Mouse (Mus musculus) heart, adult 2 months (tissue): Measurements from ENCODE around the gene Tcp11x2. TPM values are rescaled to one million over a fixed set of nuclear protein-coding genes. Genes with fewer than 3 reads are reported as not detected.

Source experiments
- DNase-seq, 2 experiments: peaks; one replicate each; pipeline ENCODE4 v3.0.0; 2021
- H3K27ac ChIP-seq: fragments of 200-600 bp; 2 replicates; pipeline ENCODE4 v1.8.1; 2022
- H3K27me3 ChIP-seq: fragments of 200-500 bp; 2 replicates; pipeline ENCODE4 v1.6.1; 2012; ENCODE audit warnings: mild to moderate bottlenecking, low read length, inconsistent platforms, mixed read lengths; ENCODE audit not compliant: control insufficient read depth, insufficient read depth
- H3K36me3 ChIP-seq: fragments of 200-500 bp; 2 replicates; pipeline ENCODE4 v1.6.1; 2012; ENCODE audit warnings: low read length, inconsistent platforms; ENCODE audit not compliant: control insufficient read depth, insufficient read depth
- H3K4me1 ChIP-seq: fragments of 200-500 bp; 2 replicates; pipeline ENCODE4 v1.6.1; 2011; ENCODE audit warnings: low read length; ENCODE audit not compliant: control insufficient read depth, insufficient read depth
- H3K4me3 ChIP-seq: fragments of 200-600 bp; 2 replicates; pipeline ENCODE4 v1.8.1; 2022
- H3K79me2 ChIP-seq: fragments of 200-500 bp; replicated peaks from 2 replicates; pipeline ENCODE4 v1.6.1; 2012; ENCODE audit warnings: mild to moderate bottlenecking, inconsistent platforms, low read length, moderate library complexity, mixed read lengths; ENCODE audit not compliant: control insufficient read depth, insufficient read depth
- H3K9ac ChIP-seq: fragments of 200-500 bp; 2 replicates; pipeline ENCODE4 v1.6.1; 2012; ENCODE audit warnings: low read depth, mild to moderate bottlenecking, control low read depth, inconsistent platforms, low read length, mixed read lengths
- CTCF ChIP-seq: fragments of 200-600 bp; IDR thresholded peaks from 2 replicates; pipeline ENCODE4 v1.8.1; 2022; ENCODE audit warnings: antibody characterized with exemption, mild to moderate bottlenecking, moderate library complexity
- EP300 ChIP-seq: fragments of 200-500 bp; IDR thresholded peaks from 2 replicates; pipeline ENCODE4 v1.6.1; 2011; ENCODE audit warnings: low read depth, low read length, control low read depth; ENCODE audit not compliant: insufficient read depth
- POLR2A ChIP-seq: fragments of 200-500 bp; IDR thresholded peaks from 2 replicates; pipeline ENCODE4 v1.6.1; 2011; ENCODE audit warnings: mild to moderate bottlenecking, low read depth, low read length, control low read depth; ENCODE audit not compliant: insufficient read depth
- WGBS: fragments of 180-500 bp; shearing (Covaris S2); methylation state at CpG from one replicate; pipeline ENCODE4 v1.1.7; 2018; 5-methylcytosine and 5-hydroxymethylcytosine counted together
- intact Hi-C: fragments of 180-260 bp; cut with DNase I; formaldehyde crosslinking; loops from one replicate; pipeline ENCODE4 v1.15.1; 2025
- long read RNA-seq: library from polyadenylated mRNA; stranded (forward); transcript quantifications from one replicate; pipeline ENCODE4 v2.0.0, GENCODE M21; 2021
- polyA plus RNA-seq: library from polyadenylated mRNA; depleted of rRNA; stranded (reverse); fragments of >200 nt; gene quantifications from 2 replicates; pipeline ENCODE4 v1.2.3, GENCODE M21; 2012; rRNA removed
- total RNA-seq, 2 experiments: library from RNA; stranded (reverse); gene quantifications; 2 replicates each; pipeline ENCODE4 v1.2.3; 2021

Tcp11x2 gene
- total RNA-seq (not detected), polyA plus RNA-seq (not detected in 2 replicates)
- long read RNA-seq, result 0 reads

GRCm38 (mm10) chrX:135693633-135694032, at the start of gene Tcp11x2:
Gene Tcp11x2 (minus strand): TSS chrX:135693790.
- Histone ChIP-seq H3K9ac (no peak within 1 kb of the TSS), H3K4me1 (no peaks in the 10 kb centered on the region), H3K27me3 (no peaks in the 10 kb centered on the region), H3K36me3 (no peaks in the 10 kb centered on the region), H3K79me2 (no peaks in the 10 kb centered on the region), H3K27ac (no peak within 1 kb of the TSS), H3K4me3 (no peak within 1 kb of the TSS)
- intact Hi-C loops, result no loop called here
- no peak for DNase-seq
- TF ChIP-seq POLR2A, result no peak
- no peak for TF ChIP-seq CTCF
- no peak for TF ChIP-seq EP300
- WGBS, result 76% methylated on average over 1 of the region's 1 CpGs

GRCm38 (mm10) chrX:135743056-135743355, 49.4 kb upstream of the Tcp11x2 start:
- Histone ChIP-seq H3K79me2 (no peaks in the 10 kb centered on the region), H3K36me3 (0 out of 2 replicates have a peak, but pooled peaks cover 2% of the 10 kb centered on the region), H3K9ac (peak overlapping the region; percentile 95), H3K27ac (peak overlapping the region; percentile 84), H3K4me1 (no peaks in the 10 kb centered on the region), H3K4me3 (peak overlapping the region; percentile 70), H3K27me3 (no peaks in the 10 kb centered on the region)
- intact Hi-C loops, result loop anchor here (5.0 to 10.0 kb wide), 2 partner anchors 88 to 144 kb away; no protein-coding TSS in a partner anchor
- DNase-seq, result no peak
- 10% methylated on average over 7 of the region's 7 CpGs for WGBS
- TF ChIP-seq POLR2A (no peak), EP300 (no peak), CTCF (no peak)

GRCm38 (mm10) chrX:135742304-135743055, 48.9 kb upstream of the Tcp11x2 start, which contains the start of the genes Armcx5 and Gprasp1:
Gene Armcx5 (plus strand): TSS chrX:135742733.
Gene Gprasp1 (plus strand): TSS chrX:135742733.
- 10% methylated on average over 48 of the region's 48 CpGs for WGBS
- peak; percentile 89 for DNase-seq
- intact Hi-C loops, result loop anchor here (5.0 to 10.0 kb wide), 2 partner anchors 88 to 145 kb away; no protein-coding TSS in a partner anchor
- H3K27ac ChIP-seq, result peak within 1 kb of the TSS; percentile 84
- H3K4me3 ChIP-seq, result peak within 1 kb of the TSS; percentile 70
- no peaks in the 10 kb centered on the region for H3K27me3 ChIP-seq
- H3K9ac ChIP-seq, result peak within 1 kb of the TSS; percentile 95
- 0 out of 2 replicates have a peak, but pooled peaks cover 2% of the 10 kb centered on the region for H3K36me3 ChIP-seq
- H3K79me2 ChIP-seq, result no peaks in the 10 kb centered on the region
- TF ChIP-seq POLR2A (peak; percentile 82), EP300 (no peak)
- H3K4me1 ChIP-seq, result no peaks in the 10 kb centered on the region

GRCm38 (mm10) chrX:135738730-135739520, 45.3 kb upstream of the Tcp11x2 start:
- intact Hi-C loops, result no loop called here
- 63% methylated on average over 2 of the region's 2 CpGs for WGBS
- H3K79me2 ChIP-seq, result no peaks in the 10 kb centered on the region
- H3K27ac ChIP-seq, result no peak overlapping the region
- 0 out of 2 replicates have a peak, but pooled peaks cover 2% of the 10 kb centered on the region for H3K36me3 ChIP-seq
- H3K9ac ChIP-seq, result no peak overlapping the region
- no peak overlapping the region for H3K4me3 ChIP-seq
- DNase-seq, result no peak
- H3K4me1 ChIP-seq, result no peaks in the 10 kb centered on the region
- TF ChIP-seq CTCF, result no peak
- TF ChIP-seq EP300, result no peak
- TF ChIP-seq POLR2A, result no peak
- no peaks in the 10 kb centered on the region for H3K27me3 ChIP-seq

GRCm38 (mm10) chrX:135725161-135725560, 31.6 kb upstream of the Tcp11x2 start, which contains the start of gene Tmsb15a:
Gene Tmsb15a (minus strand): TSS chrX:135725261.
- no peak for DNase-seq
- Histone ChIP-seq H3K27ac (no peak within 1 kb of the TSS), H3K27me3 (no peaks in the 10 kb centered on the region), H3K4me1 (no peaks in the 10 kb centered on the region), H3K9ac (no peak within 1 kb of the TSS), H3K79me2 (no peaks in the 10 kb centered on the region), H3K36me3 (no peaks in the 10 kb centered on the region), H3K4me3 (no peak within 1 kb of the TSS)
- intact Hi-C loops, result no loop called here
- TF ChIP-seq EP300 (no peak), CTCF (no peak), POLR2A (no peak)
- 81% methylated on average over 10 of the region's 10 CpGs for whole genome bisulfite sequencing
